Mouse (Mus musculus) lung, adult 18-20 months (tissue): Measurements from ENCODE around the gene Ces2c.
"Not testable (repeated sequence)": the region's sequence is repeated elsewhere in the genome, so short reads cannot be mapped to it uniquely, and the experiment has no call there.

ENCODE experiments used
- DNase-seq, 2 experiments: peaks; one replicate each; pipeline ENCODE4 v3.0.0; 2022; ENCODE audit warnings: mixed read lengths in 2 of 2

Gene Ces2c

GRCm38 (mm10) chr8:104846831-104847230 is at the start of gene Ces2c:
Gene Ces2c (plus strand): TSS chr8:104847068.
- DNase-seq: peak in 1 of 2 experiments; percentile 9

- DNase-seq: no peak
Observed at GRCm38 (mm10) chr8:104799385-104799784, 47.5 kb upstream of the Ces2c start.

DNA sequence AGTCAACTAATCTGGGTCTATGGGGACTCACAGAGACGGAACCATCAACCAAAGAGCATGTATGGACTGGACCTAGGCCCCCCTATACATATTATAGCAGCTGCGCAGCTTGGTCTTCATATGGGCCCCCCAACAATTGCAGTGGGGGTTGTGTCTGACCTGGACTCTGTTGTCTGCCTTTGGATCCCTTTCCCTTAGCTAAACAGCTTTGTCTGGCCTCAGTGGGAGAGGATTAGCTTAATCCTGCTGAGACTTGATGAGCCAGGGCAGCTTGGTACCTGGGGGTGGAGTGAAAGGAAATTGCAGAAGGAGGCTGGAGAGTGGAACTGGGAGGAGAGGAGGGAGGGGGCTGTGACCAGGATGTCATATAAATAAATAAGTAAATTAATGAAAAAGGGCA is 40.7 kb upstream of the Ces2c start:
- no peak for DNase-seq

DNA sequence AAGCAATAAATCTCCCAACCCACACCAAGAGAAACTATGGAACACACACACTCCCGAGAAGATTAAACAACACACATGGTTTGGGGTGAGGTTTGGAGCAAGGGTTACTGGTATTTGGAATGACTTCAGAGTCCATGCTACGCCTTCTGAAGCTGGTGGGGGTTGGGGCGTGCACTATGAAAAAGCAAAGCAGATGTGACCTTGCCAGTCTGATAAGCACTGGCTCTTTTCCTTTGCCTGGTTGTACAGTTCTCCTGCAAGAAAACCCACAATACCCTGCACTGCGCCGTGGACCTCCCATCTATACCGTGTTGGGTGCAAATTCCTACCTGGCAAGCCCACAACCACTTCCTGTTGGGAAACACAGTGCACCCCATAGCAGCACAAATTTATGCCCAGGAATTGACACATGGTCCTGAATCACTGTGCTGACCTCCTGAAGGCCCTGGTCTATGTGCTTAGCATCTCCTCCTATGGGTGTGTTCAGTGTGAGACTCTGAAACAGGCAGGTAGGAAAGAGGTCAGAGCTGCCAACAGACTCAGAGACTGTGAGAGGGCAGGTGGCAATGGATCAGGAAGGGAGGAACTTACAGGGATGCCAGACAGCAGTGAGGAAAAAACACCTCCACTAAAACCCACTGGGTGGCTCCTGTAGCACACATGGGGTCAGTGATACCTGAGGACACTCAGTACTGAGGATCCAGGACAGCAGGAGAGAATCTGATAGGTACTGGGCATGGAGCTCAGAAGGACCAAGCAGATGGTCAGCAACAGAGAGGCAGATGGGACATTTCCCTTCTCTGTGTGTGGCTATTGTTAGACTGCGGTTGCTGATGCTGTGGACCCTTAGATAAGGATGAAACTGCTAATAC is 38.1 kb upstream of the Ces2c start:
- DNase-seq: no peak

GRCm38 (mm10) chr8:104809436-104809835 is 37.4 kb upstream of the Ces2c start:
- DNase-seq: no peak

- peak; percentile 5 to 8 for DNase-seq
Observed at GRCm38 (mm10) chr8:104826912-104827311, 20.0 kb upstream of the Ces2c start.

DNA sequence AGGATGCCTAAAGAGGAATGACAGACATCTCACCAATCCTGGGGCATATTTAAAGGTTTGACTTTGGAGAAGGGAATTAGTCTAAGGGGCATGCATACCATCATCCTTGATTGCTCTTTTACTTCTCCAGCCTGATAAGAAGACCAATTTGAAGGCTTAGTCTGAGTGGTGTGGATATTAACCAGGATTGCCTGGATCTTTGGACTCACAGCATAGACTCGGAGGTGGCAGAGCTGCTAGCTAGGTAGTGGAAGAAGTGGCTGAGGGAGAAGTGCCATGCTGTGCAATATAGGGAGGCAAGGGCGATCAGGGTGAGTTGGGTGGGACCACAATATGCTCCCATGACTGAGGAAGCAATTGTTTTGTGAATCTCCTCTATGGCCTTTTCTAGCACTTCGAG is 18.6 kb upstream of the Ces2c start:
- DNase-seq: no peak

DNA sequence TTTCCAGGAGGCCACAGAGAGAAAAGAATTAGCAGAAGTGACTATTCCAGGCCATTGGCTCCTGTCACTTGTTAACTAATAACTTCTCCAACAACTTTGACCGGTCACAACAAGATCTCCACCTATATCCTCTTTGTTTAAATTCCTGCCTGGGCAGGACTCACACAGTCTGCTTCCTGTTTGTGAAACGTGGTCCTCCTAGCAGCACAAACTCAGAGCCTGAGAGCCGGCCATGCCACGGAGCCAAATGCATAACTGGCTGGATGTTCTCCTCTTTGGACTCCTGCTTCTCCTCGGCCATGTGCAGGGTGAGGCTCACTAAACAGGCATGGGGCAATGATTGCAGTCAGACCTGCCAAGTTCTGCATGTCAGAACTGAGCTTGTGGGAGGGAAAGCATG is 15.4 kb upstream of the Ces2c start, which contains the start of gene Ces2b:
TSS of gene Ces2b (plus strand) at position 133 of the 400 bp plus-strand sequence.
- DNase-seq: peak; percentile 6

GRCm38 (mm10) chr8:104841360-104842078 is 5.3 kb upstream of the Ces2c start:
- DNase-seq: no peak

GRCm38 (mm10) chr8:104847741-104848462 is 1.0 kb downstream of the Ces2c start:
- no peak for DNase-seq

GRCm38 (mm10) chr8:104866844-104867531 is 20.1 kb downstream of the Ces2c start:
- DNase-seq: not testable (repeated sequence)

DNA sequence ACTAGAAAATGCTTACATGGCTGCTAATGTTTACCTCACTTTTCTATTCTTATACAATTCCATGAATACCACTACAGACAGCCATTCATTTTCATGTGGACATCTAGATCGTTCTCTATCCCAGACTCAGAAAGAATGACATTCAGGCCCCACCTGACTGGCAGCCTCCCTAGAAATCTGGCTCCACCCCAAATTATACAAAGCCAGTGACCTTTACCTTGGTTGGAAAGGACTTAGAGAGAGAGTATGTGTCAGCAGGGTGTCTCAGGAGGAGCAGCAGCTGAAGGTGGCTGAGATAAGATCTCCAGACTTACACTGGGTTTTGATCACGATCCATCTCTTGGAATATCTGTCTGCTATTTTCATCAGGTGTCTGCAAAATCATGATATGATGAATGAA is 22.0 kb downstream of the Ces2c start:
- not testable (repeated sequence) for DNase-seq

DNA sequence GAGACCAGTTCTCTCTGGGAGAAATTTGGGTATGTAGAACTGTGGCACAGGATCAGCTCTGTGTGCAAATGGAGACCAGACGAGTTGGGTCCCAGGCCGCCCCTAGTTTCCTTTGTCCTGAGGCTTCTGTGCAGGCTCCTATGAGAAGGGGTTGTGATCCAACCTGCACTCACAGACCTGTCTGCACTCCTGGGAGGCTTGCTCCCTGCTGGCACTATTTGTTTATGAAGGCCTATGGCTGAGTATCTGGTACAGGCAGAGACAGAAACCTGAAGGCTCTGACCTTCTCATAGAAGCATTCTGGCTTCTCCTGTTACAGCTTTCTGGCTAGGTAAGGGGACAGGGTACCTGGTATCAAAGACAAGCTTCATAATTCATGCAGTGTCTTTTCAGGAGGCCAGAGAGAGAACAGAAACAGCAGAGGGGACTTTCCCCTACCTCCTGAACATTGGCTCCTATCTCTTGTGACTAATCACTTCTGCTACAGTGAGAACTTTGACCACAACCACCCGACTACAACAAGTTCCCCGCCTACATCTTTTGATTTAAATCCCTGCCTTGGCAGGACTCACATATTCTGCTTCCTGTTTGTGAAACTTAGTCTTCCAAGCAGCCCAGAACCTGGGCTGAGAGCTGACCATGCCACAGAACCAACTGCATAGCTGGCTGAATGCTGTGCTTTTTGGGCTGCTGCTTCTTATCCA is 39.5 kb downstream of the Ces2c start:
- not testable (repeated sequence) for DNase-seq

DNA sequence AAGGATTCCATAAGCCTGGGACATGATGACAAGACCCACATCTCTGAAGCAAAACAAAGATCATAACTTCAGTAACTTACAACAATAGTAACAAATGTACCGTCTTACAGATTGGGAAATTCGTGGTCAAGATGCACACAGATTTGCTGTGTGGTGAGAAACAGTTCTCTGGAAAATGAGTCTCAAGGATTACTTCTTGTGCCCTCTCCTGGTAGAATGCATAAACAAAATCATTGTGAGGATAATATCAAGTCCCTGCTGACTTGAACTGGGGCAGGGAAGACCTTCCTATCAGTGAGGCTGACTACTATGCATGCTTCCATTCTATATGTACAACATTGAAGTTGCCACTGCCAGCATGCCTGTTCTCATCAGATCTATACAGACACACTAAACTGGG is 54.9 kb downstream of the Ces2c start:
- DNase-seq: no peak
